Mouse (Mus musculus): Measurements from ENCODE around the gene Cacna1h.

Gene Cacna1h

GRCm38 (mm10) chr17:25405224-25405895, 28.2 kb downstream of the Cacna1h start:
- TF ChIP-seq GATA4 (IDR thresholded peaks at IDR 0.05; ENCODE audit: insufficient replicate concordance, low read length), result no peak

- no peak for TF ChIP-seq GATA4 (IDR thresholded peaks at IDR 0.05; ENCODE audit: insufficient replicate concordance, low read length)
Observed at GRCm38 (mm10) chr17:25404190-25404589, 29.4 kb downstream of the Cacna1h start.

GRCm38 (mm10) chr17:25402224-25402623, 31.4 kb downstream of the Cacna1h start:
- TF ChIP-seq GATA4 (IDR thresholded peaks at IDR 0.05; ENCODE audit: insufficient replicate concordance, low read length), result no peak

- TF ChIP-seq GATA4 (IDR thresholded peaks at IDR 0.05; ENCODE audit: insufficient replicate concordance, low read length), result no peak
Observed at GRCm38 (mm10) chr17:25401491-25401890, 32.1 kb downstream of the Cacna1h start.

- TF ChIP-seq GATA4 (IDR thresholded peaks at IDR 0.05; ENCODE audit: insufficient replicate concordance, low read length), result no peak
Observed at GRCm38 (mm10) chr17:25400443-25400842, 33.1 kb downstream of the Cacna1h start.

- no peak for TF ChIP-seq GATA4 (IDR thresholded peaks at IDR 0.05; ENCODE audit: insufficient replicate concordance, low read length)
Observed at GRCm38 (mm10) chr17:25398520-25398838, 35.1 kb downstream of the Cacna1h start.

GRCm38 (mm10) chr17:25397804-25398519, 35.6 kb downstream of the Cacna1h start:
- TF ChIP-seq GATA4 (IDR thresholded peaks at IDR 0.05; ENCODE audit: insufficient replicate concordance, low read length), result no peak

- no peak for TF ChIP-seq GATA4 (IDR thresholded peaks at IDR 0.05; ENCODE audit: insufficient replicate concordance, low read length)
Observed at GRCm38 (mm10) chr17:25394526-25394925, 39.1 kb downstream of the Cacna1h start.

GRCm38 (mm10) chr17:25374011-25374410, 59.6 kb downstream of the Cacna1h start:
- TF ChIP-seq GATA4 (IDR thresholded peaks at IDR 0.05; ENCODE audit: insufficient replicate concordance, low read length), result no peak

GRCm38 (mm10) chr17:25372491-25372890, 61.1 kb downstream of the Cacna1h start:
- TF ChIP-seq GATA4 (IDR thresholded peaks at IDR 0.05; ENCODE audit: insufficient replicate concordance, low read length), result no peak

- TF ChIP-seq GATA4 (IDR thresholded peaks at IDR 0.05; ENCODE audit: insufficient replicate concordance, low read length), result no peak
Observed at GRCm38 (mm10) chr17:25368973-25369372, 64.6 kb downstream of the Cacna1h start, which contains the start of gene Tpsg1. Tpsg1 (plus strand) TSS chr17:25369273.

GRCm38 (mm10) chr17:25366005-25366404, 67.6 kb downstream of the Cacna1h start, which contains the start of gene Tpsb2:
Tpsb2 (plus strand) TSS chr17:25366305.
- no peak for TF ChIP-seq GATA4 (IDR thresholded peaks at IDR 0.05; ENCODE audit: insufficient replicate concordance, low read length)

- TF ChIP-seq GATA4 (IDR thresholded peaks at IDR 0.05; ENCODE audit: insufficient replicate concordance, low read length), result no peak
Observed at GRCm38 (mm10) chr17:25363726-25364125, 69.9 kb downstream of the Cacna1h start.

GRCm38 (mm10) chr17:25361291-25361690, 72.3 kb downstream of the Cacna1h start:
- TF ChIP-seq GATA4 (IDR thresholded peaks at IDR 0.05; ENCODE audit: insufficient replicate concordance, low read length), result no peak

GRCm38 (mm10) chr17:25345462-25345861, 88.1 kb downstream of the Cacna1h start, which contains the start of gene Tpsab1:
Tpsab1 (minus strand) TSS chr17:25345562.
- no peak for TF ChIP-seq GATA4 (IDR thresholded peaks at IDR 0.05; ENCODE audit: insufficient replicate concordance, low read length)

GRCm38 (mm10) chr17:25341490-25341889, 92.1 kb downstream of the Cacna1h start:
- no peak for TF ChIP-seq GATA4 (IDR thresholded peaks at IDR 0.05; ENCODE audit: insufficient replicate concordance, low read length)

Measured in liver, adult (tissue).